Mouse (Mus musculus) stomach, embryonic 16.5 days (tissue): ENCODE data around the gene Ankrd11. TPM values are rescaled to one million over a fixed set of nuclear protein-coding genes. Genes with fewer than 3 reads are reported as not detected.
A peak's percentile ranks its signal among the peaks of the same experiment; 100 is the strongest.

Experiments
- ATAC-seq: fragments of 200-750 bp; cut with Nextera tagmentation; 2 replicates; pipeline ENCODE4 v1.8.0; 2017; ENCODE audit warnings: moderate number of reproducible peaks, moderate TSS enrichment; ENCODE audit not compliant: insufficient read depth, low FRiP score
- H3K27ac ChIP-seq: fragments of 300-500 bp; sonication (generic); 2 replicates; pipeline ENCODE4 v1.5.1; 2014; ENCODE audit warnings: low read length
- H3K27me3 ChIP-seq: fragments of 300-500 bp; sonication (generic); 2 replicates; pipeline ENCODE4 v1.6.1; 2014; ENCODE audit warnings: low read length, control low read depth, mixed read lengths; ENCODE audit not compliant: control insufficient read depth, insufficient read depth
- H3K36me3 ChIP-seq: fragments of 300-500 bp; sonication (generic); 2 replicates; pipeline ENCODE4 v1.6.1; 2014; ENCODE audit warnings: low read length; ENCODE audit not compliant: control insufficient read depth, insufficient read depth
- H3K4me1 ChIP-seq: fragments of 300-500 bp; sonication (generic); 2 replicates; pipeline ENCODE4 v1.6.1; 2014; ENCODE audit warnings: low read length, control low read depth, mixed read lengths; ENCODE audit not compliant: control insufficient read depth, insufficient read depth
- H3K4me2 ChIP-seq: fragments of 300-500 bp; sonication (generic); 2 replicates; pipeline ENCODE4 v1.6.1; 2014; ENCODE audit warnings: low read depth, low read length, mixed read lengths
- H3K4me3 ChIP-seq: fragments of 300-500 bp; sonication (generic); replicated peaks from 2 replicates; pipeline ENCODE4 v1.5.1; 2014; ENCODE audit warnings: mild to moderate bottlenecking, low read length
- H3K9ac ChIP-seq: fragments of 300-500 bp; sonication (generic); 2 replicates; pipeline ENCODE4 v1.6.1; 2014; ENCODE audit warnings: low read length
- H3K9me3 ChIP-seq: fragments of 300-500 bp; sonication (generic); replicated peaks from 2 replicates; pipeline ENCODE4 v1.6.1; 2016; ENCODE audit warnings: low read length, control low read depth; ENCODE audit not compliant: control insufficient read depth
- WGBS: fragments of 180-500 bp; shearing (Covaris S2); extraction: QIAGEN DNeasy Blood & Tissue Kit; methylation state at CpG from one replicate; pipeline ENCODE4 v1.1.7; 2014; 5-methylcytosine and 5-hydroxymethylcytosine counted together
- polyA plus RNA-seq: library from polyadenylated mRNA; unstranded; fragments of >200 nt; fragmentation: Nextera tagmentation; extraction: Ambion mirVana; gene quantifications from 2 replicates; pipeline ENCODE4 v1.2.1, GENCODE M21; 2015

Ankrd11 gene
- polyA plus RNA-seq, 1 experiment from 2014 or later, result 24.6 TPM

DNA sequence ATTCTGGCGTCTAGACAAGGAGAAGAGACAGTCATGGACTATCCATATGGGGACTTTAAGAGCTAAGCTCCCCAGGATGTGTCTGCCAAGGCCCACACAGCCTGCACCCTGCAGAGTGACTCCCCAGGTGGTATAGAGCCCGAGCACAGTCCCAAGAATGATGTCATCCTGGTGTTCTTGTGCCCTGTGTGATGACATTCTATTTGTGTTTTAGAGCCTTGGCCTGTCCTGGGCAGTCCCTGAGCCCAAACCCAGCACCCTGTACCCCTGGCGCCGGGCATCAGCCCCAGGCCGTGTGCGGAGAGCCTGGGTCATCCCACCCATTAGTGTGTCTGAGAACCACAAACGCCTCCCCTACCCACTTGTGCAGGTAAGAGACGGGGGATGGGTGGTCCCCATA, 185.8 kb downstream of the Ankrd11 start:
- ATAC-seq, result no peak
- Histone ChIP-seq H3K4me2 (no peak overlapping the region), H3K36me3 (no peaks in the 10 kb centered on the region), H3K27me3 (no peaks in the 10 kb centered on the region), H3K4me1 (peaks cover 8% of the 10 kb centered on the region; the same call in 1 of the 2 replicates), H3K9ac (no peak overlapping the region), H3K27ac (no peak overlapping the region), H3K4me3 (no peak overlapping the region), H3K9me3 (no peaks in the 10 kb centered on the region)
- 81% methylated on average over 8 of the region's 8 CpGs for WGBS

DNA sequence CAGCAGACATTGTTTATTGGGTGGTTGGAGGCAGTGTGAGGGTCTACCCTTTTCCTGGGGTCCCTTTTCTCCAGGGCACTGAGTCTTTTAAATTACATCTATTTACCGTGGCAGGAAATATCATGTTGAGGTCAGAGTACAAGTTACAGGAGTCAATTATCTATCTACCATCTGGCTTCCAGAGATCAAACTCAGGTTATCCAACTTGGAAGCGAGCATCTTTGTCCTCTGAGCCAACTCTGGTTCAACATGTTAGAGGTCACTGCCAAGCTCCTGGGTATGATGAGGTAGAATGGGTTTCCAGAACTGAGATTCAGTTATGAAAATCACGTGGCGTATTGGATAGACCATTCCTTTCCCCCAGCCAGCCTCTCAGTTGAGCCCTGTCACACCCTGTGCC, 187.0 kb downstream of the Ankrd11 start:
- ATAC-seq, result no peak

DNA sequence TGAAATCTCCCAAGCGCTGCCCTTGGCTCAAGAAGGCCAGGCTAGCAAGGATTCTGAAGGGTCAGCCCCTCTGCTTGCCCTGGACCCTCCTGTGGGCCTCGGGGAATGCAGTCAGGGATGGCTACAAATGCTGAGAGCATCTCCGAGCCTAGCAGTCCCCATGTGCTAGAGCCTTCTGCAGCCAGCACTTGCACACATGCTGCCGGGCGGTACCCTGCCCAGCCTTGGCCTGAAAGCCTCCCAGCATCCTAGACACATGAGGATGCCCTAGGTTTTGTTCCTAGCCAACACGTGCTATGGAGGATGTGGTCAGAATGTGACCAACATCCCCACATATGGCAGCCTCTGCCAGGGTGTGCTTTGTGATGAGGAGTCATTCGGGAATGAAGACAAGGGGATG, 187.7 kb downstream of the Ankrd11 start:
- H3K9me3 ChIP-seq, result no peaks in the 10 kb centered on the region
- H3K4me2 ChIP-seq, result no peak overlapping the region
- no peaks in the 10 kb centered on the region for H3K27me3 ChIP-seq
- no peak for ATAC-seq
- H3K4me3 ChIP-seq, result no peak overlapping the region
- H3K27ac ChIP-seq, result no peak overlapping the region
- WGBS, result 63% methylated on average over 7 of the region's 7 CpGs
- H3K36me3 ChIP-seq, result no peaks in the 10 kb centered on the region
- H3K9ac ChIP-seq, result no peak overlapping the region
- peaks cover 8% of the 10 kb centered on the region; the same call in 1 of the 2 replicates for H3K4me1 ChIP-seq

More for the DNA sequence above, 187.0 kb downstream of the Ankrd11 start:
- H3K9me3 ChIP-seq, result no peaks in the 10 kb centered on the region
- H3K4me1 ChIP-seq, result peaks cover 8% of the 10 kb centered on the region; the same call in 1 of the 2 replicates
- no peak overlapping the region for H3K27ac ChIP-seq
- H3K27me3 ChIP-seq, result no peaks in the 10 kb centered on the region
- 73% methylated on average over 4 of the region's 4 CpGs for WGBS
- no peak overlapping the region for H3K4me3 ChIP-seq
- H3K9ac ChIP-seq, result no peak overlapping the region
- no peaks in the 10 kb centered on the region for H3K36me3 ChIP-seq
- H3K4me2 ChIP-seq, result no peak overlapping the region

GRCm38 (mm10) chr8:122853340-122853771, 188.7 kb downstream of the Ankrd11 start:
- Histone ChIP-seq H3K27me3 (no peaks in the 10 kb centered on the region), H3K4me3 (no peak overlapping the region), H3K36me3 (no peaks in the 10 kb centered on the region), H3K4me1 (peaks cover 8% of the 10 kb centered on the region; the same call in 1 of the 2 replicates), H3K9ac (no peak overlapping the region), H3K27ac (no peak overlapping the region), H3K4me2 (no peak overlapping the region), H3K9me3 (no peaks in the 10 kb centered on the region)
- peak; percentile 37; the same call in 1 of the 2 replicates for ATAC-seq
- 35% methylated on average over 11 of the region's 11 CpGs for WGBS

- Histone ChIP-seq H3K36me3 (no peaks in the 10 kb centered on the region), H3K27ac (no peak overlapping the region), H3K27me3 (no peaks in the 10 kb centered on the region), H3K4me2 (no peak overlapping the region), H3K9ac (no peak overlapping the region), H3K4me3 (no peak overlapping the region), H3K9me3 (no peaks in the 10 kb centered on the region), H3K4me1 (peaks cover 8% of the 10 kb centered on the region; the same call in 1 of the 2 replicates)
- no peak for ATAC-seq
- 56% methylated on average over 1 of the region's 1 CpGs for WGBS
These were observed 189.6 kb downstream of the Ankrd11 start for GRCm38 (mm10) chr8:122852546-122852905.

DNA sequence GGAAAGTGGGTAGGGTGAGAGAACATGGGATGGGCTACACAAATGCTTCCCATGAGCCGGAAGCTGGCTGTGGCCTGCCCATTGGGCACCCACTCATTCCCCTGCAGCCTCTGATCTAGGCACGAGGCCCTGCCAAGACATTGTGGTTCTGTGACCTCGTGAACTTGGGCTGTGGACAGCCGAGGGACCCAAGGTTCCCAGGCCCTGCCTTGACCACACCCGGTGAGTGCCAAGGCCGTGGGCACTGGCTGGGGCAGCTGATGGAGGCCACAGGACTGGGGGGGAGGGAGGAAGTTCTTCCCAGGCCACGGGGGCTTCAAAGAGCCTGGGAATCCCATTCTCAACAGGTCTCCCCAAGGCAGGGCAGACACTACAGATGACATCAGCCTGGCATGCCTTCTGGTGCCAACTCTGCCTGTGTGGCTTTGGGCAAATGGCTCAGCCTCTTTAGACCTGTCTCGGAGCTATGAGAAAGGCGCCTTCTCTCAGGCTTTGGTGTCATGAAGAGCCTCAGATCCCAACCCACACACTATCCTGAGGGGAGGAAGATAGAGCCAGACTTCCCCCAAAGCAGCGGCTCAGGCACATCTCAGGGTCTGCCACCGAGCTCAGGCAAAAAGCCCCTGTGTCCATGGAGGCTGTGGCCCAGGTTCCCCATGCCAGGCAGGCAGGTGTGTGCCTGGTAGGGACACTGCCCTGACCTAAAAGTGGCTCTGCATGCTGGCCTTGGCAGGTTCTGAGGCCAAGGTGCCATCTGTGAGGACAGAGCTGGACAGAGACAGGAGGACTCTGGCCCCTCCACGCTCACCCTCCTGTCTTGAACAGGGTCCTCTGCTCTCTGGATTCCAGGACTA, 190.2 kb downstream of the Ankrd11 start:
- no peak overlapping the region for H3K9ac ChIP-seq
- H3K27ac ChIP-seq, result no peak overlapping the region
- WGBS, result 77% methylated on average over 12 of the region's 12 CpGs
- H3K4me3 ChIP-seq, result no peak overlapping the region
- no peak overlapping the region for H3K4me2 ChIP-seq
- ATAC-seq, result no peak
- no peaks in the 10 kb centered on the region for H3K9me3 ChIP-seq
- peaks cover 8% of the 10 kb centered on the region; the same call in 1 of the 2 replicates for H3K4me1 ChIP-seq
- H3K27me3 ChIP-seq, result no peaks in the 10 kb centered on the region
- no peaks in the 10 kb centered on the region for H3K36me3 ChIP-seq

- no peaks in the 10 kb centered on the region for H3K27me3 ChIP-seq
- H3K36me3 ChIP-seq, result no peaks in the 10 kb centered on the region
- no peak overlapping the region for H3K27ac ChIP-seq
- no peak for ATAC-seq
- H3K4me3 ChIP-seq, result no peak overlapping the region
- no peak overlapping the region for H3K4me2 ChIP-seq
- no peaks in the 10 kb centered on the region for H3K9me3 ChIP-seq
- WGBS, result 77% methylated on average over 3 of the region's 3 CpGs
- H3K4me1 ChIP-seq, result peaks cover 9% of the 10 kb centered on the region
- no peak overlapping the region for H3K9ac ChIP-seq
These were observed 191.3 kb downstream of the Ankrd11 start for GRCm38 (mm10) chr8:122850641-122851240.

- H3K9me3 ChIP-seq, result no peaks in the 10 kb centered on the region
- no peak for ATAC-seq
- H3K9ac ChIP-seq, result no peak overlapping the region
- 61% methylated on average over 11 of the region's 11 CpGs for WGBS
- no peak overlapping the region for H3K4me3 ChIP-seq
- H3K27me3 ChIP-seq, result no peaks in the 10 kb centered on the region
- H3K4me1 ChIP-seq, result peaks cover 13% of the 10 kb centered on the region
- no peak overlapping the region for H3K27ac ChIP-seq
- H3K36me3 ChIP-seq, result no peaks in the 10 kb centered on the region
- no peak overlapping the region for H3K4me2 ChIP-seq
These were observed 192.7 kb downstream of the Ankrd11 start for GRCm38 (mm10) chr8:122849152-122849910.
